In the genomic region with DNA sequence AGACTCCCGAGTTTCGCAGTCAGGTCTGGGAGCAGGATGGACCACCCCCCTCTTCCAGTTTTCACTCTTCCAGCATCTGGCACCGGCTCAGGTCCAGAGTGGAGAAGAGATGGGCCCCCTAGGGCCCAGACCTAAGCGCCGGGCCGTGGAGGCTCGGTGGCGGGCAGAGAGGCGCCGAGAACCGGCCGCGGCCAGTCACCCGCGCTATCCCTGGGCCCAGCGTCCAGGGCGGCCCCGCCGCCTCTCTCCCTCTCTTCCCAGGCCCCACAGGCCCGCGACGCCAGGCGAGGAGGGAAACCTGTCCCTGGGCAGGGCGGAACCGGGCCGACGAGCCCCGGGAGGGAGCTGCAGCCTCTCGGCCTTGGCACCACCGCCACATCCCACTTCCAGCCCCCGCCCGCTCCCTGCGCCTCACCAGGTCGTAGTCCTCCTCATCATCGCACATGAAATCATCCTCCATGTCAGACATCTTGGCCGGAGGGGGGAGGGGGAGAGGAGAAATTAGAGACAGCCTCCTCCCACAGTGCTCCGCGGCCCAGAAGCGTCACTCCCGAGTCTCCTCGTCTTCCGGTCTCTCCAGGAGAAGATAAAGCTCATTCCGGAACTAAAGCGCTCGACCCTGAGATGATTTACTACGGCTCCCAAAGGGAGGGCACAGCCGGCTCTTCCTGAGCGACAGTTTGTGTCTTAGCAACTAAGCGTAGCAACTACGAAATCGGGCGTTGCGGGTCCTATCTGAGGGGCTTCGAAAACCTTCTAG, we compare ENCODE assay signal across 8 mouse cellular contexts. TPM values are rescaled to one million over a fixed set of nuclear protein-coding genes. Genes with fewer than 3 reads are reported as not detected.
A peak's percentile ranks its signal among the peaks of the same experiment; 100 is the strongest.
DNase-seq lines count a peak whose midpoint lies in the region; ATAC-seq lines count a peak whose summit lies in the region.

A gene (plus strand): TSS at position 589 of the 760 bp plus-strand sequence.
A gene (minus strand): TSS at position 619 of the 760 bp plus-strand sequence.

- WGBS in forebrain, embryonic 14.5 days = under 1% methylated on average over 44 of the region's 54 CpGs
- WGBS in neural tube, embryonic 15.5 days = under 1% methylated on average over 47 of the region's 54 CpGs

- H3K9me3 ChIP-seq in forebrain, embryonic 14.5 days (replicated peaks; ENCODE audit: control insufficient read depth, low read length) = no peaks in the 10 kb centered on the region
- no peaks in the 10 kb centered on the region for H3K9me3 ChIP-seq in neural tube, embryonic 15.5 days (replicated peaks)

- peak within 1 kb of the TSS; percentile 98 for H3K9ac ChIP-seq in forebrain, embryonic 14.5 days (ENCODE audit: low read length)
- peak within 1 kb of the TSS; percentile 99 for H3K9ac ChIP-seq in neural tube, embryonic 15.5 days (replicated peaks)

- DNase-seq in ES-CJ7 (ENCODE audit: low read depth, low spot score) = peak; percentile 98
- DNase-seq in cerebellum, adult 11 months = peak; percentile 91
- DNase-seq in forebrain, embryonic 14.5 days (ENCODE audit: low spot score) = peak; percentile 98
- peak; percentile 91 to 93 for DNase-seq in heart, postnatal 14 days
- peak; percentile 97 for DNase-seq in layer of hippocampus, adult 11-12 months (ENCODE audit: low spot score)
- DNase-seq in lung, adult 18-20 months = peak; percentile 94 to 96
- peak; percentile 96 for DNase-seq in testis, postnatal 14 days (ENCODE audit: low spot score)

- ATAC-seq in forebrain, embryonic 14.5 days = peak; percentile 99
- peak; percentile 99 for ATAC-seq in neural tube, embryonic 15.5 days (ENCODE audit: low FRiP score)

- no peaks in the 10 kb centered on the region for H3K36me3 ChIP-seq in forebrain, embryonic 14.5 days (ENCODE audit: control insufficient read depth, insufficient read depth, low read length)
- no peaks in the 10 kb centered on the region for H3K36me3 ChIP-seq in neural tube, embryonic 15.5 days

- intact Hi-C loops in heart, postnatal 14 days (cut with DNase I) = loop anchor here (5.0 to 10.0 kb wide), 2 partner anchors 194 to 294 kb away; a partner anchor contains a TSS

- peak within 1 kb of the TSS; percentile 82 for H3K27ac ChIP-seq in forebrain, embryonic 14.5 days (ENCODE audit: low read depth, low read length)
- H3K27ac ChIP-seq in neural tube, embryonic 15.5 days (replicated peaks) = peak within 1 kb of the TSS; percentile 91

- peak within 1 kb of the TSS; percentile 100 for H3K4me3 ChIP-seq in forebrain, embryonic 14.5 days (ENCODE audit: low read depth, low read length)
- H3K4me3 ChIP-seq in neural tube, embryonic 15.5 days (replicated peaks) = peak within 1 kb of the TSS; percentile 98

- peak within 1 kb of the TSS; percentile 76 for H3K4me2 ChIP-seq in forebrain, embryonic 14.5 days (ENCODE audit: low read length)
- H3K4me2 ChIP-seq in neural tube, embryonic 15.5 days = peak within 1 kb of the TSS; percentile 76

- H3K27me3 ChIP-seq in forebrain, embryonic 14.5 days (replicated peaks; ENCODE audit: control insufficient read depth, insufficient read depth, low read length) = no peaks in the 10 kb centered on the region
- no peaks in the 10 kb centered on the region for H3K27me3 ChIP-seq in neural tube, embryonic 15.5 days (replicated peaks)

- H3K4me1 ChIP-seq in forebrain, embryonic 14.5 days (ENCODE audit: control insufficient read depth, insufficient read depth, low read length) = peaks cover 11% of the 10 kb centered on the region
- H3K4me1 ChIP-seq in neural tube, embryonic 15.5 days = peaks cover 18% of the 10 kb centered on the region

RNA-seq across cellular contexts. Expression of the first gene that starts in this region (rescaled TPM):
- 29.8 and 32.8 TPM in 2 replicates for polyA plus RNA-seq in forebrain, embryonic 14.5 days (2014; fragmentation: Nextera tagmentation; extraction: Ambion mirVana)
- 10 to 100 TPM; 12.0 to 14.0 TPM for total RNA-seq in heart, postnatal 14 days (2021)
- 34.1 and 37.9 TPM in 2 replicates for polyA plus RNA-seq in neural tube, embryonic 15.5 days (2015; fragmentation: Nextera tagmentation; extraction: Ambion mirVana)

RNA-seq across cellular contexts. Expression of the second gene that starts in this region (rescaled TPM):
- polyA plus RNA-seq in forebrain, embryonic 14.5 days (2014; fragmentation: Nextera tagmentation; extraction: Ambion mirVana) = 77.2 and 81.0 TPM in 2 replicates
- 10 to 100 TPM; 74.7 to 90.3 TPM for total RNA-seq in heart, postnatal 14 days (2021)
- polyA plus RNA-seq in neural tube, embryonic 15.5 days (2015; fragmentation: Nextera tagmentation; extraction: Ambion mirVana) = 58.0 and 66.4 TPM in 2 replicates

Comparison
In these comparisons a context has a peak if more than half of its experiments do, and no peak if none do; other contexts are left out.
1. Peak in every context shown above with its lines: DNase-seq, ATAC-seq, H3K4me3 ChIP-seq and H3K27ac ChIP-seq.